Mouse (Mus musculus) mouse trophoblast stem cell (cell line): Measurements from ENCODE around the gene Aunip.

Experiments
- in situ Hi-C, 2 experiments: fragments of 300-500 bp; cut with MseI, MboI; formaldehyde crosslinking; loops; 2 replicates in 1 of 2; 3 replicates in 1 of 2; pipeline ENCODE4 v1.15.1; 2025

Aunip gene

GRCm38 (mm10) chr4:134510845-134511411, at the start of gene Aunip:
TSS of gene Aunip (plus strand) at chr4:134510999.
- in situ Hi-C loops, result no loop called here

- in situ Hi-C loops, result no loop called here
Observed at GRCm38 (mm10) chr4:134461252-134461651, 49.5 kb upstream of the Aunip start.

- in situ Hi-C loops, result no loop called here
Observed at GRCm38 (mm10) chr4:134465789-134466188, 45.0 kb upstream of the Aunip start.

- in situ Hi-C loops, result no loop called here
Observed at GRCm38 (mm10) chr4:134466381-134467262, 44.2 kb upstream of the Aunip start.

- in situ Hi-C loops, result no loop called here
Observed at GRCm38 (mm10) chr4:134467435-134468214, 43.2 kb upstream of the Aunip start.

- in situ Hi-C loops, result no loop called here
Observed at GRCm38 (mm10) chr4:134468215-134468575, 42.6 kb upstream of the Aunip start, which contains the start of gene Stmn1. TSS of gene Stmn1 (plus strand) at chr4:134468320.

- in situ Hi-C loops, result no loop called here
Observed at GRCm38 (mm10) chr4:134468578-134469266, 42.1 kb upstream of the Aunip start.

GRCm38 (mm10) chr4:134469341-134469796, 41.4 kb upstream of the Aunip start:
- in situ Hi-C loops, result no loop called here

- in situ Hi-C loops, result loop anchor here (5.0 to 10.0 kb wide), 2 partner anchors 63 to 155 kb away; partner anchors contain the start of gene Trim63 (in 1 of the 2)
Observed at GRCm38 (mm10) chr4:134469985-134470384, 40.8 kb upstream of the Aunip start.

- in situ Hi-C loops, result loop anchor here (5.0 to 10.0 kb wide), 2 partner anchors 64 to 157 kb away; partner anchors contain the start of gene Trim63 (in 1 of the 2)
Observed at GRCm38 (mm10) chr4:134471469-134471868, 39.3 kb upstream of the Aunip start.

GRCm38 (mm10) chr4:134473764-134474163, 37.0 kb upstream of the Aunip start:
- in situ Hi-C loops, result loop anchor here (5.0 to 10.0 kb wide), 2 partner anchors 66 to 159 kb away; partner anchors contain the start of gene Trim63 (in 1 of the 2)

GRCm38 (mm10) chr4:134474240-134474639, 36.6 kb upstream of the Aunip start:
- in situ Hi-C loops, result loop anchor here (5.0 to 10.0 kb wide), 2 partner anchors 67 to 159 kb away; partner anchors contain the start of gene Trim63 (in 1 of the 2)

- in situ Hi-C loops, result loop anchor here in 1 of 2 experiments (5.0 to 10.0 kb wide), 2 partner anchors 80 to 162 kb away; partner anchors contain the start of genes Pafah2 and Trim63
Observed at GRCm38 (mm10) chr4:134476899-134477298, 33.9 kb upstream of the Aunip start.

GRCm38 (mm10) chr4:134478031-134478430, 32.8 kb upstream of the Aunip start:
- in situ Hi-C loops, result loop anchor here in 1 of 2 experiments (5.0 to 10.0 kb wide), 2 partner anchors 81 to 163 kb away; partner anchors contain the start of genes Pafah2 and Trim63

GRCm38 (mm10) chr4:134479839-134480238, 31.0 kb upstream of the Aunip start:
- in situ Hi-C loops, result loop anchor here in 1 of 2 experiments (5.0 to 10.0 kb wide), 2 partner anchors 83 to 165 kb away; partner anchors contain the start of genes Pafah2 and Trim63

GRCm38 (mm10) chr4:134480864-134481263, 29.9 kb upstream of the Aunip start:
- in situ Hi-C loops, result no loop called here

- in situ Hi-C loops, result no loop called here
Observed at GRCm38 (mm10) chr4:134481270-134481669, 29.5 kb upstream of the Aunip start.

GRCm38 (mm10) chr4:134482442-134482841, 28.4 kb upstream of the Aunip start:
- in situ Hi-C loops, result no loop called here

- in situ Hi-C loops, result no loop called here
Observed at GRCm38 (mm10) chr4:134483078-134483688, 27.6 kb upstream of the Aunip start.

- in situ Hi-C loops, result no loop called here
Observed at GRCm38 (mm10) chr4:134483696-134484095, 27.1 kb upstream of the Aunip start.
